Comparison of ENCODE assay signal across 8 mouse cellular contexts in the genomic region with DNA sequence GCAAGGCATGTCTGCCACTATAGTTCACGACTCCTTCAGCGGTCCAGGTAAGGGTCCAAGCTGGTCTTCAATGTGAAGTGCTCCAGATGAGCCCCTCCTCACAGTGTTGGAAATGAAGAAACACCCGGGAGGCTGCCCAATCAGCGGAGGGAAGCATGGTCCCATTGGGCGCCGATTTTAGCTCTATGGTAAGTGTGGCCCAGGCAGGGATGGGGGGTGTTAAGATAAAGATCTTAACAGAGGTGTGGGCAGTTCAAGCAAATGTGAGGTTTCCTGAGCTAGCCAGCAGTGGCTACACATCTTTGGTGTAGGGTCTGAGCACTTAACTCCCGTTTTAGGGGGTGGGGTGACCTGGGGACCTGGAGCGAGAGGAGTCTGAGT. TPM values are rescaled to one million over a fixed set of nuclear protein-coding genes. Genes with fewer than 3 reads are reported as not detected.
DNase-seq lines count a peak whose midpoint lies in the region; ATAC-seq and TF ChIP-seq lines count a peak whose summit lies in the region.

No protein-coding gene starts in this region.

- no peaks in the 10 kb centered on the region for H3K4me1 ChIP-seq in cerebellum, adult 2 months (ENCODE audit: control insufficient read depth, insufficient read depth, low read length)
- H3K4me1 ChIP-seq in neural tube, embryonic 11.5 days (ENCODE audit: control insufficient read depth, insufficient read depth, low read length), result no peaks in the 10 kb centered on the region; the same call in 1 of the 2 replicates
- H3K4me1 ChIP-seq in limb, embryonic 11.5 days (ENCODE audit: control insufficient read depth, insufficient read depth, low read length), result no peaks in the 10 kb centered on the region
- H3K4me1 ChIP-seq in olfactory bulb, adult 2 months (ENCODE audit: control insufficient read depth, insufficient read depth, low read length), result peaks cover 5% of the 10 kb centered on the region

- peak overlapping the region; percentile 58 for H3K4me3 ChIP-seq in cerebellum, adult 2 months (replicated peaks; ENCODE audit: insufficient read depth, low read depth, low read length)
- peak overlapping the region; percentile 71 for H3K4me3 ChIP-seq in neural tube, embryonic 11.5 days (ENCODE audit: low read depth, low read length)
- H3K4me3 ChIP-seq in limb, embryonic 11.5 days (ENCODE audit: low read depth, low read length), result peak overlapping the region; percentile 68
- H3K4me3 ChIP-seq in olfactory bulb, adult 2 months (ENCODE audit: insufficient read depth, low read depth, low read length), result peak overlapping the region; percentile 79

- ATAC-seq in neural tube, embryonic 11.5 days (ENCODE audit: insufficient read depth, low FRiP score, low TSS enrichment), result peak; percentile 62; the same call in 1 of the 2 replicates
- peak; percentile 72 for ATAC-seq in limb, embryonic 11.5 days (ENCODE audit: insufficient number of reproducible peaks, low FRiP score, low TSS enrichment, low read depth)

- no peaks in the 10 kb centered on the region for H3K36me3 ChIP-seq in neural tube, embryonic 11.5 days (ENCODE audit: control insufficient read depth, insufficient read depth, low read length)
- no peaks in the 10 kb centered on the region for H3K36me3 ChIP-seq in limb, embryonic 11.5 days (ENCODE audit: control insufficient read depth, insufficient read depth, low read length)

- no peak overlapping the region for H3K27ac ChIP-seq in cerebellum, adult 2 months (ENCODE audit: insufficient read depth, low read length)
- no peak overlapping the region for H3K27ac ChIP-seq in neural tube, embryonic 11.5 days (ENCODE audit: low read depth, low read length)
- H3K27ac ChIP-seq in limb, embryonic 11.5 days (replicated peaks; ENCODE audit: low read depth, low read length), result no peak overlapping the region
- 0 out of 2 replicates have a peak overlapping the region, but pooled peaks have one; percentile 12 for H3K27ac ChIP-seq in olfactory bulb, adult 2 months (ENCODE audit: insufficient read depth, low read depth, low read length)

- H3K27me3 ChIP-seq in cerebellum, adult 2 months (ENCODE audit: control insufficient read depth, insufficient read depth, low read length), result no peaks in the 10 kb centered on the region
- no peaks in the 10 kb centered on the region for H3K27me3 ChIP-seq in neural tube, embryonic 11.5 days (ENCODE audit: control insufficient read depth, insufficient read depth, low read length)
- H3K27me3 ChIP-seq in limb, embryonic 11.5 days (ENCODE audit: control insufficient read depth, insufficient read depth, low read length), result no peaks in the 10 kb centered on the region

- H3K4me2 ChIP-seq in neural tube, embryonic 11.5 days (ENCODE audit: low read depth), result peak overlapping the region; percentile 42
- peak overlapping the region; percentile 63 for H3K4me2 ChIP-seq in limb, embryonic 11.5 days (ENCODE audit: low read depth, severe bottlenecking)

- H3K9me3 ChIP-seq in neural tube, embryonic 11.5 days (ENCODE audit: control insufficient read depth, low read length), result no peaks in the 10 kb centered on the region
- no peaks in the 10 kb centered on the region for H3K9me3 ChIP-seq in limb, embryonic 11.5 days (ENCODE audit: control insufficient read depth, low read length)

- DNase-seq in cerebellum, adult 2 months, result peak in 1 of 2 experiments; percentile 22
- no peak for DNase-seq in cerebellum, postnatal 36 days
- no peak for DNase-seq in neural tube, embryonic 11.5 days (ENCODE audit: low spot score)
- DNase-seq in neural tube, embryonic 10.5 days (ENCODE audit: extremely low spot score, low spot score), result no peak
- no peak for DNase-seq in limb, embryonic 11.5 days (ENCODE audit: low spot score)
- no peak for DNase-seq in urinary bladder, postnatal 14 days (ENCODE audit: low spot score)
- DNase-seq in ovary, postnatal 36 days (ENCODE audit: low spot score), result no peak

- 8% methylated on average over 8 of the region's 8 CpGs for WGBS in cerebellum, adult 2 months
- 6% methylated on average over 8 of the region's 8 CpGs for WGBS in neural tube, embryonic 11.5 days
- WGBS in limb, embryonic 11.5 days, result 3% methylated on average over 8 of the region's 8 CpGs
- 11% methylated on average over 8 of the region's 8 CpGs for WGBS in olfactory bulb, adult 2 months

- TF ChIP-seq POLR2A in cerebellum, adult 2 months (IDR thresholded peaks at IDR 0.05; ENCODE audit: borderline replicate concordance, insufficient read depth, low read length), result no peak
- no peak for TF ChIP-seq POLR2A in olfactory bulb, adult 2 months (IDR thresholded peaks at IDR 0.05; ENCODE audit: insufficient read depth, low read depth, low read length)

- TF ChIP-seq CTCF in cerebellum, adult 2 months (IDR thresholded peaks at IDR 0.05; ENCODE audit: borderline replicate concordance, insufficient read depth, low read depth, low read length), result no peak
- TF ChIP-seq CTCF in olfactory bulb, adult 2 months (IDR thresholded peaks at IDR 0.05; ENCODE audit: insufficient read depth, low read depth, low read length), result no peak

- H3K9ac ChIP-seq in neural tube, embryonic 11.5 days (ENCODE audit: low read length), result peak overlapping the region; percentile 94
- peak overlapping the region; percentile 95 for H3K9ac ChIP-seq in limb, embryonic 11.5 days (ENCODE audit: low read length)

RNA-seq across cellular contexts. Expression of a gene that starts 0.3 kb away (rescaled TPM):
- 27.9 and 28.1 TPM in 2 replicates for polyA plus RNA-seq in cerebellum, adult 2 months (2012; rRNA removed)
- polyA plus RNA-seq in neural tube, embryonic 11.5 days (2014; fragmentation: Nextera tagmentation; extraction: Ambion mirVana), result 2.5 and 3.6 TPM in 2 replicates
- 2.9 and 3.2 TPM in 2 replicates for polyA plus RNA-seq in limb, embryonic 11.5 days (2014; fragmentation: Nextera tagmentation; extraction: Ambion mirVana)
- polyA plus RNA-seq in olfactory bulb, adult 2 months (2012; ENCODE audit: insufficient read depth, insufficient read length, low replicate concordance, missing spikeins), result not detected in 2 replicates
